Mouse (Mus musculus) testis, adult 2 months (tissue): Measurements from ENCODE around the gene Gigyf2. TPM values are rescaled to one million over a fixed set of nuclear protein-coding genes. Genes with fewer than 3 reads are reported as not detected.

Experiments used
- H3K27ac ChIP-seq: fragments of 200-500 bp; 2 replicates; pipeline ENCODE4 v1.5.1; 2012; ENCODE audit warnings: low read depth, low read length; ENCODE audit not compliant: control insufficient read depth, insufficient read depth
- H3K27me3 ChIP-seq: fragments of 200-500 bp; 2 replicates; pipeline ENCODE4 v1.6.1; 2012; ENCODE audit warnings: mild to moderate bottlenecking, low read length, moderate library complexity; ENCODE audit not compliant: control insufficient read depth, insufficient read depth
- H3K36me3 ChIP-seq: fragments of 200-500 bp; 2 replicates; pipeline ENCODE4 v1.6.1; 2012; ENCODE audit warnings: mild to moderate bottlenecking, low read length; ENCODE audit not compliant: control insufficient read depth, insufficient read depth
- H3K4me1 ChIP-seq: fragments of 200-500 bp; 2 replicates; pipeline ENCODE4 v1.6.1; 2012; ENCODE audit warnings: low read length; ENCODE audit not compliant: control insufficient read depth, insufficient read depth
- H3K4me3 ChIP-seq: fragments of 200-500 bp; 2 replicates; pipeline ENCODE4 v1.5.1; 2012; ENCODE audit warnings: low read depth, mild to moderate bottlenecking, low read length, moderate library complexity, mixed read lengths; ENCODE audit not compliant: control insufficient read depth
- CTCF ChIP-seq: fragments of 200-500 bp; IDR thresholded peaks from 2 replicates; pipeline ENCODE4 v1.5.1; 2012; ENCODE audit warnings: low read depth, mild to moderate bottlenecking, inconsistent platforms, low read length, moderate library complexity; ENCODE audit not compliant: control insufficient read depth, insufficient read depth, insufficient replicate concordance
- POLR2A ChIP-seq: fragments of 200-500 bp; IDR thresholded peaks from 2 replicates; pipeline ENCODE4 v1.6.1; 2012; ENCODE audit warnings: low read depth, mild to moderate bottlenecking, inconsistent platforms, low read length, moderate library complexity; ENCODE audit not compliant: control insufficient read depth
- polyA plus RNA-seq: library from polyadenylated mRNA; depleted of rRNA; stranded (reverse); fragments of >200 nt; gene quantifications from 2 replicates; pipeline ENCODE4 v1.2.3, GENCODE M21; 2012

Gene Gigyf2
- polyA plus RNA-seq, 1 experiment = 74.0 TPM

DNA sequence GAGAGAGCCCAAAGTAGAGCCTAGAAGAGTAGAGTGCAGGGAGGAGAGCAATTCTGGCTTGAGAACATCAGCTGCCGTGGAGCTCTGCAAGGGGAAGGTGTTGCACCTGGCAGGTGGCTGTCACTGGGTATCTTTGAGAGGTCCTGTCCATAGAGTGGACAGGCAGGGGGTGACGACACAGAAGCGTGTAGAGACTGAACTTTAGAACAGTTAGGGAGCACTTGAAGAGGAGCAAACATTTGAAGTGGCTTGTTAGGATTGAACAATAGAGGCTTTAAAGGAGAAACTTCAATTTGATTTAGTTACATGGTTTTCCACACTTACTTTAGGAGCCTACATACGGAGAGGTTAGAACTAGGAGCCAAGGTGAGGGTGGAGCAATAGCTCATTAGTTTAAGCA is 82.6 kb downstream of the Gigyf2 start:
- peaks cover 5% of the 10 kb centered on the region for H3K36me3 ChIP-seq

DNA sequence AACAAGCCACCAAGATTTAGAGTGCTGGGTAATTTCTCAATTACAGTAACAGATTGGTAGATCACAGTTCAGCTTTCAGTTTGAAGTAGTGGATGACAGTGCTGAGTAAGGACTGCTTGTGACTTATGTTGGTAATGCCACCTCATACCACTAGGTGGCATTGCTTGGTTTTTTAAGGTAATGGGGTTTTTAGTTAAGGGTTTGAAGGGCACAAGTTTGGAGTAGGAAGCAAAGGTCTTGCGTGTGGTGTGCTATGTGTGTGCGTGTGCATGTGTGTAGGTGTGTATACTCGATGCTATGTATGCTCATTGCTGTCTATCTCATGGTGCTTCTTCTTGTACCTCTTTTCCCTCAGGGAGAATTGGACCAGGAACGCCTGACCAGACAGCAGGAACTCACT is 91.9 kb downstream of the Gigyf2 start:
- H3K27ac ChIP-seq = no peak overlapping the region
- no peaks in the 10 kb centered on the region for H3K4me1 ChIP-seq
- peaks cover 3% of the 10 kb centered on the region; the same call in 1 of the 2 replicates for H3K36me3 ChIP-seq
- TF ChIP-seq CTCF = no peak
- no peak for TF ChIP-seq POLR2A
- no peaks in the 10 kb centered on the region for H3K27me3 ChIP-seq
- H3K4me3 ChIP-seq = no peak overlapping the region

More for the DNA sequence above, 82.6 kb downstream of the Gigyf2 start:
- TF ChIP-seq POLR2A = no peak
- no peak for TF ChIP-seq CTCF
- no peaks in the 10 kb centered on the region for H3K27me3 ChIP-seq
- no peak overlapping the region for H3K4me3 ChIP-seq
- H3K4me1 ChIP-seq = no peaks in the 10 kb centered on the region
- no peak overlapping the region for H3K27ac ChIP-seq

DNA sequence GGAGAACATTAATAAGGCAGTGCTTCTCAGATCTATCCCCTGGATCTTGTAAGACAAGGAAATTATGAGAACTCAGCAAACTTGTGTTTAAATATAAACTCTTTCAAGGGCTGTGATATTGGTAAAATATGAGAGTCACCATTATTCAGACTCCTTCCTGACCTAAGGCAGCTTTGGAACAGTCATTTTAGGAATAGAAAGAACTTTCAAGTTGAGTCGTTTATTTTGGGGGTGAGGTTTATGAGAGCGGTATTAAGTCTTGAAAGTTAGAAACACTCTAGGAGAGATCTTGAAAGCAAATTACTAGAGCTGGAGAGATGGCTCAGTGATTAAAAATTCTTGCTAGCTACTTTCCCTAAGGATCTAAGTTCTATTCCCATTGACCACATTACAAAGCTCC is 108.3 kb downstream of the Gigyf2 start:
- no peaks in the 10 kb centered on the region for H3K4me1 ChIP-seq

DNA sequence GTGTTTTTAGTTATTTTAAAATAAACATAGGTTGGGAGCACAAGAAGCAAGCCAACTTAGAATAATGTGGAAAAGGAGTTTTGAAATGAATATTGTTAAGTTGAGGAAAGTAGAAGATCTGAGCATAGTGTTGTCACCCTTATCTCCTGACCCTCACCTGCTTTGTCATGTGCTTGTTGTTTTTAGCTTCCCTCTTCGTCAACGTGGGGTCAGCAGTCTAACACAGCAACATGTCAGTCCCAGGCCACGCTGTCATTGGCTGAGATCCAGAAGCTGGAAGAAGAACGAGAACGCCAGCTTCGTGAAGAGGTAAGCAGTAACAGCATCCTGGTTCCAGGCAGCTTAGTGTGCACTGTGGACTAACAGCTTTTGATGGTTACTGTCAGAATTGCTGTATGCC is 109.8 kb downstream of the Gigyf2 start:
- Histone ChIP-seq H3K4me1 (no peaks in the 10 kb centered on the region), H3K36me3 (peaks cover 2% of the 10 kb centered on the region), H3K27ac (no peak overlapping the region)

More for the DNA sequence above, 108.3 kb downstream of the Gigyf2 start:
- Histone ChIP-seq H3K36me3 (no peaks in the 10 kb centered on the region; the same call in none of the 2 replicates), H3K27ac (no peak overlapping the region), H3K4me3 (no peak overlapping the region), H3K27me3 (no peaks in the 10 kb centered on the region)
- TF ChIP-seq CTCF = no peak
- no peak for TF ChIP-seq POLR2A

DNA sequence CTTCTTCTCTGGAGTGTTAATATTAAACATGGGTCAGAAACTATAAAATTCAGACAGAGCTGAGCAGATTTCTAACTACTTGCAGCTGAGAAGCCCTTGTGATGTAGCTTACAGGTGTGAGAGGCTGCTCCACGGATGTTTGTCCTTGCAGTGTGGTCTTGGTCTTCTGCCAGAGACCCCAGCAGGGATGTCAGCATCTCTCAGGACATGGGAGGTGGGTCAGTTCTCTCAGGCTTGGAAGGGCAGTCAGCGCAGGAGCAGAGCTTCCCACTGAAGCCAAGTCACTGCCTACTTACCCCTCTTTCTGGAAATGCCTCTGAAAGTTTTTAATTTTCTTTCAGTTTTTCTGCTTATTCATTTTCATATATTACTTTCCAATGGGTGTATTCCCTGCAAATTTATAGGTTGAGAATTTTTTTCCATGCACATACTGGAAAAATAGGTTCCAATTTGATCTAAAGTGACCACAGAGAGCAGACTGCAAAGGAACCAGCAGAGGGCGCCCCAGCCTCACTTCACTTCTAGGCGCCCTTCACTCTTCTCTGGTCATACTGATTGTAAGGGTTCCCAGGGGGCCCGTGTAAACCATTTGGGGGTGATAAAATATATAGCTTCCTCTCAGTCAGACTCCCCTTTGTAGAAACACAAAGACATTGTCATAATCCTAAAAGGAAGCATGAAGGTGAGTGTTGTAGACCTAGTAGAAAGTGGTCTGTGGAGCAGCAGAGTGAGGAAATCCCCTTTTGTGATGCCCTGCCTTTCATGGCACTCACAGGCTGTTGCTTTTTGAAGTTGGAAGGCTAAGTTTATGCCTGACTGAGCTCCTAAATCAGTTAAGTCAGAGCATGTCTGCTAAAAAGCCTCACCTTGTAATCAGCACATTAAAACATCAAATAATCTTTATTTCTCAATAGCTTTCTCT is 120.6 kb downstream of the Gigyf2 start:
- H3K36me3 ChIP-seq = peaks cover 5% of the 10 kb centered on the region
- TF ChIP-seq POLR2A (no peak), CTCF (peak; percentile 28; the same call in 1 of the 2 replicates)

More for the DNA sequence above, 109.8 kb downstream of the Gigyf2 start:
- H3K27me3 ChIP-seq = no peaks in the 10 kb centered on the region
- TF ChIP-seq CTCF = no peak
- TF ChIP-seq POLR2A = no peak
- H3K4me3 ChIP-seq = no peak overlapping the region

DNA sequence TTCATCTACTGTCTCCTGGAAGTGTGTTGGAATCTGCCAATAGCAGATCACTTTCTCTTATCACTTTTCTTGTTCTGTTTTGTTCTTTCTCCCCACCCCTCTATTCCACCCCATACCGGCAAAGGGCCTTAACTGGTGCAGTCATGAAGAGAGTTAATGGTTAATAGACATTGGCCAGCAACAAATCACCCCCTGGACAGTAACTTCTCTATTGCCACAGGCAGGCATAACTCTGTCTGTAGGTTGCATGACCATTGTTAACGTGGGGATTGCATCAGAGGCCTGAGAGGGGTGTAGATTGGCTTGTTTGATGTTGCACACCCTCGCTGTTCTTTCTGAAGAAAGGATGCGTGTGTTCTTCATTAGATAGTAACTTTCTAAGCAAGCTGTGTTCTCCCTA is 122.6 kb downstream of the Gigyf2 start:
- H3K27me3 ChIP-seq = no peaks in the 10 kb centered on the region
- TF ChIP-seq CTCF = no peak
- TF ChIP-seq POLR2A = no peak
- peaks cover 5% of the 10 kb centered on the region for H3K36me3 ChIP-seq
- no peaks in the 10 kb centered on the region for H3K4me1 ChIP-seq
- no peak overlapping the region for H3K27ac ChIP-seq
- H3K4me3 ChIP-seq = no peak overlapping the region

More for the DNA sequence above, 120.6 kb downstream of the Gigyf2 start:
- Histone ChIP-seq H3K27me3 (no peaks in the 10 kb centered on the region), H3K27ac (no peak overlapping the region), H3K4me3 (no peak overlapping the region), H3K4me1 (no peaks in the 10 kb centered on the region)

DNA sequence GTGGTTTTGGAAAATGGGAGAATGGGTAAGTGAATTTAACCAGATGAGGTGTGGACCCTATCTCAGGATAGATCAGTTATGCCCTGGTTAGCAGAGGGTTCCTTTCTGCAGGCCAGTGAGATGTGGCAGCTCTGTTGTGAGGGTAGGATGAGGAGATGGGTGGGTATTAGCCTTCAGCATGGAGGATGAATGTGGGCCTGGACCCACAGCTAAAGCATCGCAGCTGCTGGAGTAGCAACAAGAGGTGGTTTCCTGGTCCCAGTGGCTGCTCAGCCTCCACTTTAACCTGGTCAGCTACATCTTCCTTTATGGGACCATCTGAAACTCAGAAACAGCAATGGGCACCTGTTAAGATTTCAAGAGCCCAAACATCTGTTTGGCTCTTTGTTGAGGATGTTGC is 129.6 kb downstream of the Gigyf2 start:
- Histone ChIP-seq H3K27ac (no peak overlapping the region), H3K36me3 (no peaks in the 10 kb centered on the region), H3K4me1 (no peaks in the 10 kb centered on the region), H3K4me3 (no peak overlapping the region), H3K27me3 (no peaks in the 10 kb centered on the region)
- TF ChIP-seq POLR2A (no peak), CTCF (no peak)
